Mouse (Mus musculus): Measurements from ENCODE around the gene Olfr154. TPM values are rescaled to one million over a fixed set of nuclear protein-coding genes. Genes with fewer than 3 reads are reported as not detected.
"Not testable (repeated sequence)": the region's sequence is repeated elsewhere in the genome, so short reads cannot be mapped to it uniquely, and the experiment has no call there.

Olfr154 gene
- polyA plus RNA-seq (2012; rRNA removed) (not detected in 2 replicates), polyA plus RNA-seq (2014; fragmentation: Nextera tagmentation; extraction: Ambion mirVana) (not detected in 2 replicates)

GRCm38 (mm10) chr2:85664355-85664754 lies at the start of gene Olfr154:
Gene Olfr154 (minus strand): TSS chr2:85664455.
- H3K4me3 ChIP-seq (replicated peaks; ENCODE audit: low read length); DNase-seq (ENCODE audit: low spot score); H3K9me3 ChIP-seq (ENCODE audit: control insufficient read depth, low read length); H3K27ac ChIP-seq (replicated peaks; ENCODE audit: low read depth, low read length); ATAC-seq (ENCODE audit: low FRiP score, low read depth); H3K9ac ChIP-seq (ENCODE audit: low read depth, low read length, severe bottlenecking); H3K4me2 ChIP-seq (replicated peaks; ENCODE audit: low read depth, low read length, severe bottlenecking); H3K4me1 ChIP-seq (ENCODE audit: control insufficient read depth, insufficient read depth, low read length); H3K36me3 ChIP-seq (ENCODE audit: control insufficient read depth, insufficient read depth, low read length); H3K27me3 ChIP-seq (ENCODE audit: control insufficient read depth, insufficient read depth, low read length): not testable (repeated sequence)

DNA sequence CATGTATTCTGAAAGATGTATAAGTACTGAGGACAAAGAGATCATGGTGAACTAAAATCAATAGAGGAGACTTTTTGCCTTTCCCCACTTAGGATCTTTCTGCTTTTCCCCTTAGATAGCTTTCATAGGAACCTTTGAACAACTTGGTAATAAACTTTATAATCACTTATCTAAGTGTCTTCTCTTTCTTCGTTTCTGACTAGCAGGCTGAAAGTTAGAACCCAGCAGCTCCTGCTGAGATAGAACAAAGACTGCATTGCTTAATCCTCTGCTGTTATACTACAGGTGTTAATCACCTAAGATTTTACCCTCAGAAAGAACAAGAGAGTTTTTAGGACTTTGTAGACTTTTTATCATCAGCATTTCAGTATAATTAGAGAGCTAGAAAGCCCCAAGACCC lies 46.9 kb upstream of the Olfr154 start:
- no peaks in the 10 kb centered on the region for H3K9me3 ChIP-seq (ENCODE audit: control insufficient read depth, low read length)
- no peak overlapping the region for H3K9ac ChIP-seq (ENCODE audit: low read depth, low read length, severe bottlenecking)
- ATAC-seq (ENCODE audit: low FRiP score, low read depth): no peak
- H3K27me3 ChIP-seq (ENCODE audit: control insufficient read depth, insufficient read depth, low read length): no peaks in the 10 kb centered on the region
- no peaks in the 10 kb centered on the region for H3K4me1 ChIP-seq (ENCODE audit: control insufficient read depth, insufficient read depth, low read length)
- TF ChIP-seq POLR2A (IDR thresholded peaks at IDR 0.05; ENCODE audit: borderline replicate concordance, extremely low read depth, insufficient read depth, insufficient read length): no peak
- H3K27ac ChIP-seq (replicated peaks; ENCODE audit: low read depth, low read length): no peak overlapping the region
- H3K4me3 ChIP-seq (replicated peaks; ENCODE audit: low read length): no peak overlapping the region
- H3K36me3 ChIP-seq (ENCODE audit: control insufficient read depth, insufficient read depth, low read length): no peaks in the 10 kb centered on the region
- no peak overlapping the region for H3K4me2 ChIP-seq (replicated peaks; ENCODE audit: low read depth, low read length, severe bottlenecking)
- WGBS: 27% methylated on average over 1 of the region's 1 CpGs
- DNase-seq (ENCODE audit: low spot score): no peak

DNA sequence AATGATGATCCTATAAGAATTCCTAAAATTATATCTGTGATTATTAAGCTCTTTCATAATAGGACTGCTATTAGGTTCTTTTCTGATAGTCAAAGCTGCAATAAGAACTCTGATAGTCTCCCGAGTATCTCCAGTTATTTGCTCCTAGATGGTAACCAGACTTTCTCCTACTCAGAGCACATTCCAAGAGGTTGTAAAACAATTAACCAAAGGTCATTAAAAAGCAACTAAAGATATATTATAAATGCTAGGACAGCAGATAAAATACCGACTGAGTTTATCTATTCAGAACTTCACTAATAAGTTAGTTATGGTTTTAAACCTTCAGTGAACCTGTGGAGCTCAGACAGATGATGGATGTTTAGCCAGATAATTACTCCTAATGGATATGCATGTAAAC lies 46.4 kb upstream of the Olfr154 start:
- DNase-seq (ENCODE audit: low spot score); H3K36me3 ChIP-seq (ENCODE audit: control insufficient read depth, insufficient read depth, low read length); ATAC-seq (ENCODE audit: low FRiP score, low read depth); H3K4me1 ChIP-seq (ENCODE audit: control insufficient read depth, insufficient read depth, low read length); H3K4me3 ChIP-seq (replicated peaks; ENCODE audit: low read length); H3K4me2 ChIP-seq (replicated peaks; ENCODE audit: low read depth, low read length, severe bottlenecking); H3K9ac ChIP-seq (ENCODE audit: low read depth, low read length, severe bottlenecking); H3K27ac ChIP-seq (replicated peaks; ENCODE audit: low read depth, low read length); H3K9me3 ChIP-seq (ENCODE audit: control insufficient read depth, low read length); H3K27me3 ChIP-seq (ENCODE audit: control insufficient read depth, insufficient read depth, low read length): not testable (repeated sequence)
- WGBS: 32% methylated on average over 2 of the region's 2 CpGs

DNA sequence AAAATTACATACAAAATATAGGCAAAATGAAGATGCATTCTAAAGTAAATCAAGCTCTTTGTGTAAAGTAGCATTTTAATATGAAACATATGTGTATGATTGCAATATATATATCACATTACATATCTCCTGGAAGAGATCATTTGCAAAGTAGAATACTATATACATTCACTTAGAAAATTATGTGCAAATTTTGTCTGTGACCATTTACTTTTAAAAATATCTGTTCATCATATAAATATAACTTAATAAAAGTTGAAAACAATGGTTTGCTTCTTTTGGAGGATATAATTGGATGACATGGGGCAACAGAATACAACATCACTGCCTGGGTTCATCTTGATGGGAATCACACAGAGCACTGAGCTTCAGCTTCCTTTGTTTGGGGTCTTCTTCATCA lies 24.9 kb upstream of the Olfr154 start, which contains the start of gene Olfr1008:
Gene Olfr1008, plus strand, starts transcription at position 301 of the 400 bp plus-strand sequence.
- ATAC-seq (ENCODE audit: low FRiP score, low read depth) (no peak), DNase-seq (ENCODE audit: low spot score) (no peak)
- Histone ChIP-seq H3K4me3 (replicated peaks; ENCODE audit: low read length) (no peak within 1 kb of the TSS), H3K27ac (replicated peaks; ENCODE audit: low read depth, low read length) (no peak within 1 kb of the TSS), H3K36me3 (ENCODE audit: control insufficient read depth, insufficient read depth, low read length) (no peaks in the 10 kb centered on the region), H3K4me1 (ENCODE audit: control insufficient read depth, insufficient read depth, low read length) (no peaks in the 10 kb centered on the region), H3K4me2 (replicated peaks; ENCODE audit: low read depth, low read length, severe bottlenecking) (no peak within 1 kb of the TSS), H3K9ac (ENCODE audit: low read depth, low read length, severe bottlenecking) (no peak within 1 kb of the TSS), H3K27me3 (ENCODE audit: control insufficient read depth, insufficient read depth, low read length) (no peaks in the 10 kb centered on the region), H3K9me3 (ENCODE audit: control insufficient read depth, low read length) (no peaks in the 10 kb centered on the region)
- no peak for TF ChIP-seq POLR2A (IDR thresholded peaks at IDR 0.05; ENCODE audit: borderline replicate concordance, extremely low read depth, insufficient read depth, insufficient read length)

- no peak for ATAC-seq (ENCODE audit: low FRiP score, low read depth)
- no peaks in the 10 kb centered on the region for H3K27me3 ChIP-seq (ENCODE audit: control insufficient read depth, insufficient read depth, low read length)
- no peak within 1 kb of the TSS for H3K9ac ChIP-seq (ENCODE audit: low read depth, low read length, severe bottlenecking)
- H3K4me1 ChIP-seq (ENCODE audit: control insufficient read depth, insufficient read depth, low read length): no peaks in the 10 kb centered on the region
- H3K9me3 ChIP-seq (ENCODE audit: control insufficient read depth, low read length): no peaks in the 10 kb centered on the region
- no peak for TF ChIP-seq POLR2A (IDR thresholded peaks at IDR 0.05; ENCODE audit: borderline replicate concordance, extremely low read depth, insufficient read depth, insufficient read length)
- H3K27ac ChIP-seq (replicated peaks; ENCODE audit: low read depth, low read length): no peak within 1 kb of the TSS
- DNase-seq (ENCODE audit: low spot score): no peak
- no peak within 1 kb of the TSS for H3K4me3 ChIP-seq (replicated peaks; ENCODE audit: low read length)
- H3K36me3 ChIP-seq (ENCODE audit: control insufficient read depth, insufficient read depth, low read length): no peaks in the 10 kb centered on the region
- no peak within 1 kb of the TSS for H3K4me2 ChIP-seq (replicated peaks; ENCODE audit: low read depth, low read length, severe bottlenecking)
These were observed 14.4 kb upstream of the Olfr154 start, which contains the start of gene Olfr1006 for GRCm38 (mm10) chr2:85678667-85679066. Gene Olfr1006 (minus strand): TSS chr2:85678767.

GRCm38 (mm10) chr2:85650604-85651003 lies 13.7 kb downstream of the Olfr154 start, which contains the start of gene Olfr1002:
Gene Olfr1002 (minus strand): TSS chr2:85650704.
- no peaks in the 10 kb centered on the region for H3K4me1 ChIP-seq (ENCODE audit: control insufficient read depth, insufficient read depth, low read length)
- DNase-seq (ENCODE audit: low spot score): no peak
- 89% methylated on average over 1 of the region's 1 CpGs for WGBS
- no peak within 1 kb of the TSS for H3K27ac ChIP-seq (replicated peaks; ENCODE audit: low read depth, low read length)
- no peak for ATAC-seq (ENCODE audit: low FRiP score, low read depth)
- TF ChIP-seq POLR2A (IDR thresholded peaks at IDR 0.05; ENCODE audit: borderline replicate concordance, extremely low read depth, insufficient read depth, insufficient read length): no peak
- H3K27me3 ChIP-seq (ENCODE audit: control insufficient read depth, insufficient read depth, low read length): no peaks in the 10 kb centered on the region
- H3K9me3 ChIP-seq (ENCODE audit: control insufficient read depth, low read length): no peaks in the 10 kb centered on the region
- H3K36me3 ChIP-seq (ENCODE audit: control insufficient read depth, insufficient read depth, low read length): no peaks in the 10 kb centered on the region
- H3K4me2 ChIP-seq (replicated peaks; ENCODE audit: low read depth, low read length, severe bottlenecking): no peak within 1 kb of the TSS
- H3K9ac ChIP-seq (ENCODE audit: low read depth, low read length, severe bottlenecking): no peak within 1 kb of the TSS
- no peak within 1 kb of the TSS for H3K4me3 ChIP-seq (replicated peaks; ENCODE audit: low read length)

Other genes with a start within 250 kb of the Olfr154 start
- gene Olfr993, start 249.6 kb downstream of the Olfr154 start, polyA plus RNA-seq (2012; rRNA removed): not detected in 2 replicates
- not detected in 2 replicates for gene Olfr993, start 249.6 kb downstream of the Olfr154 start, polyA plus RNA-seq (2014; fragmentation: Nextera tagmentation; extraction: Ambion mirVana)
- not detected in 2 replicates for gene Olfr994, start 228.0 kb downstream of the Olfr154 start, polyA plus RNA-seq (2012; rRNA removed)
- not detected in 2 replicates for gene Olfr994, start 228.0 kb downstream of the Olfr154 start, polyA plus RNA-seq (2014; fragmentation: Nextera tagmentation; extraction: Ambion mirVana)
- gene Olfr995, start 220.8 kb downstream of the Olfr154 start, polyA plus RNA-seq (2012; rRNA removed): not detected in 2 replicates
- not detected in 2 replicates for gene Olfr995, start 220.8 kb downstream of the Olfr154 start, polyA plus RNA-seq (2014; fragmentation: Nextera tagmentation; extraction: Ambion mirVana)
- 2.2 and 3.9 TPM in 2 replicates for gene 4833423E24Rik, start 145.4 kb downstream of the Olfr154 start, polyA plus RNA-seq (2012; rRNA removed)
- 4.9 and 7.2 TPM in 2 replicates for gene 4833423E24Rik, start 145.4 kb downstream of the Olfr154 start, polyA plus RNA-seq (2014; fragmentation: Nextera tagmentation; extraction: Ambion mirVana)
- not detected in 2 replicates for gene Olfr996, start 85.2 kb downstream of the Olfr154 start, polyA plus RNA-seq (2012; rRNA removed)
- not detected in 2 replicates for gene Olfr996, start 85.2 kb downstream of the Olfr154 start, polyA plus RNA-seq (2014; fragmentation: Nextera tagmentation; extraction: Ambion mirVana)
- not detected in 2 replicates for gene Olfr998, start 75.5 kb downstream of the Olfr154 start, polyA plus RNA-seq (2012; rRNA removed)
- not detected in 2 replicates for gene Olfr998, start 75.5 kb downstream of the Olfr154 start, polyA plus RNA-seq (2014; fragmentation: Nextera tagmentation; extraction: Ambion mirVana)
- gene Olfr1000, start 52.6 kb downstream of the Olfr154 start, polyA plus RNA-seq (2012; rRNA removed): not detected in 2 replicates
- not detected in 2 replicates for gene Olfr1000, start 52.6 kb downstream of the Olfr154 start, polyA plus RNA-seq (2014; fragmentation: Nextera tagmentation; extraction: Ambion mirVana)
- not detected in 2 replicates for gene Olfr1002, start 13.8 kb downstream of the Olfr154 start, polyA plus RNA-seq (2012; rRNA removed)
- not detected in 2 replicates for gene Olfr1002, start 13.8 kb downstream of the Olfr154 start, polyA plus RNA-seq (2014; fragmentation: Nextera tagmentation; extraction: Ambion mirVana)
- gene Olfr1006, start 14.3 kb upstream of the Olfr154 start, polyA plus RNA-seq (2012; rRNA removed): not detected in 2 replicates
- gene Olfr1006, start 14.3 kb upstream of the Olfr154 start, polyA plus RNA-seq (2014; fragmentation: Nextera tagmentation; extraction: Ambion mirVana): not detected in 2 replicates
- not detected in 2 replicates for gene Olfr1008, start 25.0 kb upstream of the Olfr154 start, polyA plus RNA-seq (2012; rRNA removed)
- gene Olfr1008, start 25.0 kb upstream of the Olfr154 start, polyA plus RNA-seq (2014; fragmentation: Nextera tagmentation; extraction: Ambion mirVana): not detected in 2 replicates
- not detected in 2 replicates for gene Olfr1009, start 51.0 kb upstream of the Olfr154 start, polyA plus RNA-seq (2012; rRNA removed)
- gene Olfr1009, start 51.0 kb upstream of the Olfr154 start, polyA plus RNA-seq (2014; fragmentation: Nextera tagmentation; extraction: Ambion mirVana): not detected in 2 replicates
- not detected in 2 replicates for gene Olfr1012, start 98.3 kb upstream of the Olfr154 start, polyA plus RNA-seq (2012; rRNA removed)
- not detected in 2 replicates for gene Olfr1012, start 98.3 kb upstream of the Olfr154 start, polyA plus RNA-seq (2014; fragmentation: Nextera tagmentation; extraction: Ambion mirVana)
- gene Olfr1013, start 102.6 kb upstream of the Olfr154 start, polyA plus RNA-seq (2012; rRNA removed): not detected in 2 replicates
- gene Olfr1013, start 102.6 kb upstream of the Olfr154 start, polyA plus RNA-seq (2014; fragmentation: Nextera tagmentation; extraction: Ambion mirVana): not detected in 2 replicates
- gene Olfr1014, start 108.3 kb upstream of the Olfr154 start, polyA plus RNA-seq (2012; rRNA removed): not detected in 2 replicates
- gene Olfr1014, start 108.3 kb upstream of the Olfr154 start, polyA plus RNA-seq (2014; fragmentation: Nextera tagmentation; extraction: Ambion mirVana): not detected in 2 replicates
- gene Olfr1015, start 117.6 kb upstream of the Olfr154 start, polyA plus RNA-seq (2012; rRNA removed): not detected in 2 replicates
- not detected in 2 replicates for gene Olfr1015, start 117.6 kb upstream of the Olfr154 start, polyA plus RNA-seq (2014; fragmentation: Nextera tagmentation; extraction: Ambion mirVana)
- gene Olfr1016, start 138.1 kb upstream of the Olfr154 start, polyA plus RNA-seq (2012; rRNA removed): not detected in 2 replicates
- not detected in 2 replicates for gene Olfr1016, start 138.1 kb upstream of the Olfr154 start, polyA plus RNA-seq (2014; fragmentation: Nextera tagmentation; extraction: Ambion mirVana)
- gene Olfr1018, start 154.0 kb upstream of the Olfr154 start, polyA plus RNA-seq (2012; rRNA removed): not detected in 2 replicates
- not detected in 2 replicates for gene Olfr1018, start 154.0 kb upstream of the Olfr154 start, polyA plus RNA-seq (2014; fragmentation: Nextera tagmentation; extraction: Ambion mirVana)
- not detected in 2 replicates for gene Olfr1019, start 181.0 kb upstream of the Olfr154 start, polyA plus RNA-seq (2012; rRNA removed)
- gene Olfr1019, start 181.0 kb upstream of the Olfr154 start, polyA plus RNA-seq (2014; fragmentation: Nextera tagmentation; extraction: Ambion mirVana): not detected in 2 replicates
- gene Olfr1020, start 182.6 kb upstream of the Olfr154 start, polyA plus RNA-seq (2012; rRNA removed): not detected in 2 replicates
- not detected in 2 replicates for gene Olfr1020, start 182.6 kb upstream of the Olfr154 start, polyA plus RNA-seq (2014; fragmentation: Nextera tagmentation; extraction: Ambion mirVana)
- not detected in 2 replicates for gene Olfr1022, start 204.1 kb upstream of the Olfr154 start, polyA plus RNA-seq (2012; rRNA removed)
- gene Olfr1022, start 204.1 kb upstream of the Olfr154 start, polyA plus RNA-seq (2014; fragmentation: Nextera tagmentation; extraction: Ambion mirVana): not detected in 2 replicates
- gene Olfr1023, start 221.2 kb upstream of the Olfr154 start, polyA plus RNA-seq (2012; rRNA removed): not detected in 2 replicates
- gene Olfr1023, start 221.2 kb upstream of the Olfr154 start, polyA plus RNA-seq (2014; fragmentation: Nextera tagmentation; extraction: Ambion mirVana): not detected in 2 replicates
- gene Olfr1024, start 240.6 kb upstream of the Olfr154 start, polyA plus RNA-seq (2012; rRNA removed): not detected in 2 replicates
- gene Olfr1024, start 240.6 kb upstream of the Olfr154 start, polyA plus RNA-seq (2014; fragmentation: Nextera tagmentation; extraction: Ambion mirVana): not detected in 2 replicates

All from limb, embryonic 14.5 days (tissue).